Mouse (Mus musculus) lung, adult 2 months (tissue): ENCODE measurements at regions not wholly inside any gene's neighbourhood (a gene's known extent, or its start where the extent isn't known, plus 50 kb on each side); places are given as distances from the start of the nearest gene placed in this dataset.

Source experiments
- CTCF ChIP-seq: fragments of 200-500 bp; IDR thresholded peaks from 2 replicates; pipeline ENCODE4 v1.5.1; 2011; ENCODE audit warnings: mild to moderate bottlenecking, low read length, control low read depth; ENCODE audit not compliant: insufficient read depth
- POLR2A ChIP-seq: fragments of 200-500 bp; IDR thresholded peaks from 2 replicates; pipeline ENCODE4 v1.6.1; 2011; ENCODE audit warnings: low read depth, mild to moderate bottlenecking, control low read depth, low read length, borderline replicate concordance; ENCODE audit errors: extremely low read depth

DNA sequence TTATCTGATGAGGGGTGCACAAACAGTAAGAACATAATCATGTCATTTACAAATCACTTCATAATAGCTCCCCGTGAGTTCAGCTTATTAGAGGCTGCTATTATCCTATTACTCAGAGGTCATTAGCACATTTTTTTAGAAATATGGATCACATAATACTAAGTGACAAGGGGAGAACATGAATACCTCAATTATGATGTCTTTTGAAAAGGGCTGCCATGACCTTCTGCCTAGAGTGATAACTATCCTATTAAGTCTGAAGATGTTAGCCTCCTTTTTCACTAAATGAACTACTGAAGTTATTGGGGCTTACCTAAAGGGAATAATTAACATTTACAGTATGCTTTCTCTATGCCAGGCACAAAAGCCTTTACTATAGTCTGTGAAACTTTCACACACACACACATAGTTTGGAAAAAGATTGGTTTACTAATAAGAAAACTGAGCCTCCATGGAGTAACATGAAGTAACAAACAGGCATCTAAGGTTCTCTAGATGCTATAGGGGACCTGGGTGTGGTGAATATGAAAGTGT, 108.1 kb upstream of the Cp start:
- TF ChIP-seq CTCF = no peak
- no peak for TF ChIP-seq POLR2A
